Mouse (Mus musculus) neural tube, embryonic 13.5 days (tissue): Measurements from ENCODE around the gene Vapa. TPM values are rescaled to one million over a fixed set of nuclear protein-coding genes. Genes with fewer than 3 reads are reported as not detected.

Source experiments
- ATAC-seq: fragments of 200-750 bp; cut with Nextera tagmentation; 2 replicates; pipeline ENCODE4 v1.8.0; 2017; ENCODE audit warnings: low read depth, mild to moderate bottlenecking, moderate TSS enrichment, moderate library complexity
- H3K27ac ChIP-seq: fragments of 300-500 bp; sonication (generic); replicated peaks from 2 replicates; pipeline ENCODE4 v1.5.1; 2015; ENCODE audit warnings: moderate library complexity, mild to moderate bottlenecking, inconsistent platforms
- H3K27me3 ChIP-seq: fragments of 300-500 bp; sonication (generic); 2 replicates; pipeline ENCODE4 v1.6.1; 2015; ENCODE audit warnings: mild to moderate bottlenecking, inconsistent platforms
- H3K36me3 ChIP-seq: fragments of 300-500 bp; sonication (generic); 2 replicates; pipeline ENCODE4 v1.6.1; 2015; ENCODE audit warnings: mild to moderate bottlenecking, inconsistent platforms
- H3K4me1 ChIP-seq: fragments of 300-500 bp; sonication (generic); replicated peaks from 2 replicates; pipeline ENCODE4 v1.6.1; 2015; ENCODE audit warnings: inconsistent platforms
- H3K4me2 ChIP-seq: fragments of 300-500 bp; sonication (generic); 2 replicates; pipeline ENCODE4 v1.6.1; 2015; ENCODE audit warnings: inconsistent platforms, mild to moderate bottlenecking, moderate library complexity
- H3K4me3 ChIP-seq: fragments of 300-500 bp; sonication (generic); 2 replicates; pipeline ENCODE4 v1.5.1; 2015; ENCODE audit warnings: mild to moderate bottlenecking, inconsistent platforms
- H3K9ac ChIP-seq: fragments of 300-500 bp; sonication (generic); 2 replicates; pipeline ENCODE4 v1.6.1; 2015; ENCODE audit warnings: moderate library complexity, mild to moderate bottlenecking, inconsistent platforms
- H3K9me3 ChIP-seq: fragments of 300-500 bp; sonication (generic); 2 replicates; pipeline ENCODE4 v1.6.1; 2016; ENCODE audit warnings: inconsistent platforms
- WGBS: fragments of 180-500 bp; shearing (Covaris S2); methylation state at CpG from one replicate; pipeline ENCODE4 v1.1.7; 2015; 5-methylcytosine and 5-hydroxymethylcytosine counted together
- polyA plus RNA-seq: library from polyadenylated mRNA; unstranded; fragments of >200 nt; fragmentation: Nextera tagmentation; extraction: Ambion mirVana; gene quantifications from 2 replicates; pipeline ENCODE4 v1.2.1, GENCODE M21; 2015

The Vapa gene
- polyA plus RNA-seq, 1 experiment from 2014 or later, result 308 TPM

- Histone ChIP-seq H3K27ac (no peak overlapping the region), H3K4me3 (no peak overlapping the region), H3K9me3 (no peaks in the 10 kb centered on the region), H3K27me3 (no peaks in the 10 kb centered on the region), H3K36me3 (peaks cover 15% of the 10 kb centered on the region), H3K4me2 (no peak overlapping the region), H3K4me1 (peaks cover 19% of the 10 kb centered on the region), H3K9ac (no peak overlapping the region)
- WGBS, result 91% methylated on average over 8 of the region's 8 CpGs
- no peak for ATAC-seq
These were observed 18.7 kb downstream of the Vapa start for GRCm38 (mm10) chr17:65594687-65595086.

- 92% methylated on average over 3 of the region's 3 CpGs for WGBS
- Histone ChIP-seq H3K4me2 (no peak overlapping the region), H3K27me3 (no peaks in the 10 kb centered on the region), H3K4me3 (no peak overlapping the region), H3K4me1 (no peaks in the 10 kb centered on the region), H3K9ac (no peak overlapping the region), H3K36me3 (peaks cover 18% of the 10 kb centered on the region), H3K9me3 (no peaks in the 10 kb centered on the region), H3K27ac (no peak overlapping the region)
- ATAC-seq, result no peak
These were observed 26.5 kb downstream of the Vapa start for GRCm38 (mm10) chr17:65586892-65587291.

GRCm38 (mm10) chr17:65581440-65581839 is 31.9 kb downstream of the Vapa start:
- 58% methylated on average over 5 of the region's 5 CpGs for WGBS
- Histone ChIP-seq H3K9me3 (no peaks in the 10 kb centered on the region), H3K9ac (no peak overlapping the region), H3K4me2 (no peak overlapping the region), H3K4me1 (no peaks in the 10 kb centered on the region), H3K36me3 (peaks cover 32% of the 10 kb centered on the region), H3K4me3 (no peak overlapping the region), H3K27me3 (no peaks in the 10 kb centered on the region), H3K27ac (no peak overlapping the region)
- no peak for ATAC-seq

- no peak overlapping the region for H3K9ac ChIP-seq
- no peak for ATAC-seq
- H3K4me3 ChIP-seq, result no peak overlapping the region
- H3K4me2 ChIP-seq, result no peak overlapping the region
- WGBS, result 98% methylated on average over 7 of the region's 7 CpGs
- H3K4me1 ChIP-seq, result no peaks in the 10 kb centered on the region
- H3K36me3 ChIP-seq, result peaks cover 32% of the 10 kb centered on the region
- no peaks in the 10 kb centered on the region for H3K27me3 ChIP-seq
- no peak overlapping the region for H3K27ac ChIP-seq
- H3K9me3 ChIP-seq, result no peaks in the 10 kb centered on the region
These were observed 33.6 kb downstream of the Vapa start for GRCm38 (mm10) chr17:65579766-65580165.

- Histone ChIP-seq H3K27me3 (no peaks in the 10 kb centered on the region), H3K9ac (no peak overlapping the region), H3K9me3 (no peaks in the 10 kb centered on the region), H3K27ac (no peak overlapping the region), H3K36me3 (peaks cover 16% of the 10 kb centered on the region), H3K4me2 (no peak overlapping the region), H3K4me1 (no peaks in the 10 kb centered on the region), H3K4me3 (no peak overlapping the region)
- ATAC-seq, result no peak
- 79% methylated on average over 1 of the region's 1 CpGs for WGBS
These were observed 38.0 kb downstream of the Vapa start for GRCm38 (mm10) chr17:65575339-65575738.

- Histone ChIP-seq H3K27ac (no peak overlapping the region), H3K4me1 (no peaks in the 10 kb centered on the region), H3K4me3 (no peak overlapping the region), H3K4me2 (no peak overlapping the region), H3K9me3 (no peaks in the 10 kb centered on the region), H3K27me3 (no peaks in the 10 kb centered on the region), H3K36me3 (peaks cover 13% of the 10 kb centered on the region), H3K9ac (no peak overlapping the region)
- 75% methylated on average over 8 of the region's 8 CpGs for WGBS
- ATAC-seq, result no peak
These were observed 38.5 kb downstream of the Vapa start for GRCm38 (mm10) chr17:65574850-65575249.

GRCm38 (mm10) chr17:65571866-65572265 is 41.5 kb downstream of the Vapa start:
- Histone ChIP-seq H3K9ac (no peak overlapping the region), H3K27me3 (no peaks in the 10 kb centered on the region), H3K9me3 (no peaks in the 10 kb centered on the region), H3K4me2 (no peak overlapping the region), H3K27ac (no peak overlapping the region), H3K4me3 (no peak overlapping the region), H3K4me1 (no peaks in the 10 kb centered on the region), H3K36me3 (no peaks in the 10 kb centered on the region)
- WGBS, result 85% methylated on average over 9 of the region's 9 CpGs
- no peak for ATAC-seq

- Histone ChIP-seq H3K27ac (no peak overlapping the region), H3K36me3 (no peaks in the 10 kb centered on the region), H3K9me3 (no peaks in the 10 kb centered on the region), H3K4me3 (no peak overlapping the region), H3K4me2 (no peak overlapping the region), H3K9ac (no peak overlapping the region), H3K4me1 (no peaks in the 10 kb centered on the region), H3K27me3 (no peaks in the 10 kb centered on the region)
- no peak for ATAC-seq
- WGBS, result 94% methylated on average over 8 of the region's 8 CpGs
These were observed 41.9 kb downstream of the Vapa start for GRCm38 (mm10) chr17:65571466-65571865.

GRCm38 (mm10) chr17:65564189-65564588 is 49.2 kb downstream of the Vapa start:
- Histone ChIP-seq H3K4me1 (no peaks in the 10 kb centered on the region), H3K4me3 (no peak overlapping the region), H3K27ac (no peak overlapping the region), H3K36me3 (no peaks in the 10 kb centered on the region), H3K9ac (no peak overlapping the region), H3K27me3 (no peaks in the 10 kb centered on the region), H3K4me2 (no peak overlapping the region), H3K9me3 (no peaks in the 10 kb centered on the region)
- 73% methylated on average over 5 of the region's 5 CpGs for WGBS
- ATAC-seq, result no peak

GRCm38 (mm10) chr17:65563345-65563744 is 50.0 kb downstream of the Vapa start:
- no peak overlapping the region for H3K9ac ChIP-seq
- no peak overlapping the region for H3K27ac ChIP-seq
- 0 out of 2 replicates have a peak, but pooled peaks cover 4% of the 10 kb centered on the region for H3K4me1 ChIP-seq
- ATAC-seq, result no peak
- H3K27me3 ChIP-seq, result no peaks in the 10 kb centered on the region
- 64% methylated on average over 6 of the region's 6 CpGs for WGBS
- H3K4me3 ChIP-seq, result no peak overlapping the region
- H3K9me3 ChIP-seq, result no peaks in the 10 kb centered on the region
- no peaks in the 10 kb centered on the region for H3K36me3 ChIP-seq
- no peak overlapping the region for H3K4me2 ChIP-seq

- no peak overlapping the region for H3K27ac ChIP-seq
- H3K9ac ChIP-seq, result no peak overlapping the region
- no peaks in the 10 kb centered on the region for H3K36me3 ChIP-seq
- H3K4me1 ChIP-seq, result 0 out of 2 replicates have a peak, but pooled peaks cover 5% of the 10 kb centered on the region
- no peak for ATAC-seq
- no peaks in the 10 kb centered on the region for H3K9me3 ChIP-seq
- no peaks in the 10 kb centered on the region for H3K27me3 ChIP-seq
- H3K4me2 ChIP-seq, result no peak overlapping the region
- 6% methylated on average over 5 of the region's 5 CpGs for WGBS
- H3K4me3 ChIP-seq, result no peak overlapping the region
These were observed 50.6 kb downstream of the Vapa start for GRCm38 (mm10) chr17:65562761-65563160.

GRCm38 (mm10) chr17:65561361-65562015 is 51.9 kb downstream of the Vapa start:
- Histone ChIP-seq H3K27ac (no peak overlapping the region), H3K27me3 (no peaks in the 10 kb centered on the region), H3K9me3 (no peaks in the 10 kb centered on the region), H3K4me2 (no peak overlapping the region), H3K4me3 (no peak overlapping the region), H3K36me3 (no peaks in the 10 kb centered on the region), H3K4me1 (0 out of 2 replicates have a peak, but pooled peaks cover 5% of the 10 kb centered on the region), H3K9ac (no peak overlapping the region)
- WGBS, result 82% methylated on average over 6 of the region's 6 CpGs
- ATAC-seq, result no peak

- no peaks in the 10 kb centered on the region for H3K36me3 ChIP-seq
- 51% methylated on average over 5 of the region's 5 CpGs for WGBS
- peak; percentile 46; the same call in 1 of the 2 replicates for ATAC-seq
- H3K27ac ChIP-seq, result no peak overlapping the region
- no peak overlapping the region for H3K9ac ChIP-seq
- H3K4me3 ChIP-seq, result no peak overlapping the region
- H3K4me2 ChIP-seq, result no peak overlapping the region
- no peaks in the 10 kb centered on the region for H3K9me3 ChIP-seq
- H3K4me1 ChIP-seq, result 0 out of 2 replicates have a peak, but pooled peaks cover 5% of the 10 kb centered on the region
- no peaks in the 10 kb centered on the region for H3K27me3 ChIP-seq
These were observed 54.1 kb downstream of the Vapa start for GRCm38 (mm10) chr17:65559273-65559672.
